Mouse (Mus musculus) B cell, adult 62 days (primary cell): ENCODE results near the gene Tph1. TPM values are rescaled to one million over a fixed set of nuclear protein-coding genes. Genes with fewer than 3 reads are reported as not detected.

Experiments
- total RNA-seq: library from RNA; stranded (reverse); gene quantifications from 4 replicates; pipeline ENCODE4 v1.2.4, GENCODE M21; 2023

Tph1 gene
- total RNA-seq, result not detected in 4 replicates

DNA sequence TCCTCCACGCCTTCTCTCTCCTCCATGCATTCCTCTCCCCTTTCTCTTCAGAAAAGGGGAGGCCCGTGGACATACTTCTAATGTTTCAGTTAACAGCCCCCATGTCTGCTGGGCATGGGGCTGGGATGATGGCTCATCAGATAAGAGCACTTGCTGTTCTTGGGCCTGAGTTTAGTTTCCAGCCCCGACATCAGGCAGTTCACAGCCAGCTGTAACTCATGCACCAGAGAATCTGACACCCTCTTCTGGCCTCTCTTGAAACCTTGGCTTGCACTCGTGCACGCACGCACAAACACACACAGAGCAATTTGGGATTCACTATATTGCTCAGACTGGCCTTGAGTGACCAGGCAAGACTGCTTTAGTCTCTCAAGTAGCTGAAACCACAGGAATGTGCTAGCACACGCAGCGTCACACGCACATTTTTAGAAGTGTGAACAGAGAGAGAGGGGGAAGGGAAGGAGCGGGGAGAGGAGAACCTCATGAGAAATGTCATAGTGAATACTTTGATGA, at the start of gene Tph1:
Tph1 (minus strand) TSS at position 378 of the 513 bp plus-strand sequence.

GRCm38 (mm10) chr7:46715600-46715999, 43.3 kb upstream of the Tph1 start, which contains the start of gene Saa3:
TSS of gene Saa3 (minus strand) at chr7:46715700.

GRCm38 (mm10) chr7:46710390-46710844, 38.1 kb upstream of the Tph1 start, which contains the start of gene Saal1:
TSS of gene Saal1 (minus strand) at chr7:46710680.

DNA sequence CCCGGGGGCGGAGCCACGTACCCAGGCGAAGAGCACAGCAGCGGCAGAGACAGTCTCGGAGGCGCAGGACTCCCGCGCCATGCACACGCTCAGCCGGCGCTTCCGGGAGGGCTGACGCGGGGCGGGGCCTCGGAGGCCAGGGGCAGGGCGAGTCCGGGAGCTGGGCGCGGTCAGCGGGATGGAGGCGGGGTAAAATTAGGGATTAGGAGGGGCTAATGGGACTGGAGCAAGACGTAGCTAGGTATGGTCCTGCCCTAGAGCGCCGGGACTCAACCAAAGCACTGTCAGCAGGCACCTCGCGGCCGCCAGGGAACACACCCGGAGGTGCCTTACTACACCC, 32.7 kb downstream of the Tph1 start, which contains the start of gene Sergef:
Sergef (minus strand) TSS at position 116 of the 340 bp plus-strand sequence.

Other genes starting within 250 kb of the Tph1 start
- gene Sergef, start 32.7 kb downstream of the Tph1 start, total RNA-seq, result 25.4 to 29.7 TPM (median 27.2 TPM) in 4 replicates
- 13.7 to 17.4 TPM (median 15.1 TPM) in 4 replicates for gene Saal1, start 38.1 kb upstream of the Tph1 start, total RNA-seq
- gene Saa3, start 43.2 kb upstream of the Tph1 start, total RNA-seq, result 0.26 to 2.0 TPM in 2 of 4 replicates, not detected in the others
- gene Saa4, start 60.1 kb upstream of the Tph1 start, total RNA-seq, result not detected in 4 replicates
- gene Saa1, start 70.4 kb upstream of the Tph1 start, total RNA-seq, result not detected in 4 replicates
- gene Saa2, start 79.3 kb upstream of the Tph1 start, total RNA-seq, result not detected in 4 replicates
- 57.9 to 68.5 TPM (median 62.8 TPM) in 4 replicates for gene Hps5, start 123.5 kb upstream of the Tph1 start, total RNA-seq
- 55.6 to 71.2 TPM (median 62.9 TPM) in 4 replicates for gene Gtf2h1, start 123.6 kb upstream of the Tph1 start, total RNA-seq
- gene Ldha, start 168.9 kb upstream of the Tph1 start, total RNA-seq, result 151 to 165 TPM (median 159 TPM) in 4 replicates
- not detected in 4 replicates for gene Ldhc, start 188.7 kb upstream of the Tph1 start, total RNA-seq
- gene Tsg101, start 247.4 kb upstream of the Tph1 start, total RNA-seq, result 54.4 to 67.3 TPM (median 57.4 TPM) in 4 replicates